Mouse (Mus musculus): ENCODE data around the gene Cltc.

- no peak for TF ChIP-seq CTCF (IDR thresholded peaks at IDR 0.05; ENCODE audit: low read depth)
- no peak for TF ChIP-seq EP300 (optimal IDR thresholded peaks at IDR 0.05)
Observed at GRCm38 (mm10) chr11:86741505-86741904, 15.9 kb downstream of the Cltc start.

All from stomach, postnatal 0 days (tissue).